Mouse (Mus musculus): Measurements from ENCODE around the gene Hist1h2be.

DNA sequence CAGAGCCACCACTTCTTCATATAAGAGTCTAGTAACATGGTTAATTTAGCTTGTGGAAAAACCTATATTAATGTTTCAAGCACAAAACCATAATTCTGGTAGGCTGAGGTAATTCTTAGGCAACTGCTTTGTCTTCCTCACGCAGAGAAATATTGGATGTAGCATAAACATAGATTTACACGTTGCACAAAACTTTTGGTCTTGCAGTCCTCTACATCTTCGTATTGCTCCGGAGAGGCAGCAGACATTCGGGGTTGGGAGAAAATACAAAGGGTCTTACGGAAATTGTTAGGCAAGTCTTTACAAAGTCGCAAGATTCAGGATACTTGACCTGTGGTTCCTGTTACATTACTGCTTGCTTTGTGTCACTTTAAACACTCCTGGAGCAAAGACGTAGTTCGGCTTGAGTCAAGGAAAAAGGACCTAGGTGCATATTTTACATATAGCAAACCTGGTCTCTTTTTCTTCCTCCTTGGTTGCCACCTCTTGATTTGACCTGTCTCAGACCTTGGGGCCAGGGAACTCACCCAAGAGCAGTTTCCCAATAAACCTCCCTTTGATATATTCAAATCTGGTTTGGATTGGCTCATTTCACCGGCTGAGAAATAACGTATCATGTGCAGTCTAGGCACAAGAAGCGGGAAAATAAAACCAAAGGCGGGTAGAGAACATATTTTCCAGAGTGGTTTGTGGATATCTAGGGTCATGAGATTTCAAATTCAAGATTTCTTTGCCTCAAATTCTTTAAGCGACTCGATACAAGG is 86.4 kb downstream of the Hist1h2be start:
- TF ChIP-seq CTCF (IDR thresholded peaks at IDR 0.05; ENCODE audit: low read depth) (no peak), EP300 (IDR thresholded peaks at IDR 0.05; ENCODE audit: low read depth) (no peak; the same call in none of the 2 replicates)

All from liver, postnatal 0 days (tissue).